Mouse (Mus musculus) bone marrow, adult 2 months (tissue): ENCODE results near the gene Cstf2. TPM values are rescaled to one million over a fixed set of nuclear protein-coding genes. Genes with fewer than 3 reads are reported as not detected.
A peak's percentile ranks its signal among the peaks of the same experiment; 100 is the strongest.

ENCODE experiments used
- H3K27ac ChIP-seq: fragments of 200-500 bp; 2 replicates; pipeline ENCODE4 v1.5.1; 2012; ENCODE audit warnings: low read depth, mild to moderate bottlenecking, control low read depth, inconsistent platforms, low read length; ENCODE audit not compliant: control insufficient read depth, poor library complexity, insufficient read depth
- H3K4me1 ChIP-seq: fragments of 200-500 bp; 2 replicates; pipeline ENCODE4 v1.6.1; 2011; ENCODE audit warnings: low read length; ENCODE audit not compliant: control insufficient read depth, insufficient read depth
- H3K4me3 ChIP-seq: fragments of 200-500 bp; replicated peaks from 2 replicates; pipeline ENCODE3; 2011; ENCODE audit warnings: mild to moderate bottlenecking, low read depth, low read length, control low read depth; ENCODE audit not compliant: control insufficient read depth
- CTCF ChIP-seq: fragments of 200-500 bp; IDR thresholded peaks from 2 replicates; pipeline ENCODE4 v1.5.1; 2011; ENCODE audit warnings: low read length, control low read depth; ENCODE audit not compliant: control insufficient read depth, insufficient read depth
- POLR2A ChIP-seq: fragments of 200-500 bp; IDR thresholded peaks from 2 replicates; pipeline ENCODE4 v1.6.1; 2011; ENCODE audit warnings: low read depth, mild to moderate bottlenecking, control low read depth, low read length, borderline replicate concordance; ENCODE audit not compliant: control insufficient read depth
- whole genome bisulfite sequencing: fragments of 180-500 bp; shearing (Covaris S2); methylation state at CpG from one replicate; pipeline ENCODE4 v1.1.7; 2018; 5-methylcytosine and 5-hydroxymethylcytosine counted together
- polyA plus RNA-seq: library from polyadenylated mRNA; stranded (reverse); fragments of >200 nt; gene quantifications from 2 replicates; pipeline ENCODE4 v1.2.4, GENCODE M21; 2011; ENCODE audit warnings: low replicate concordance; ENCODE audit not compliant: missing spikeins, insufficient read depth, insufficient read length

Cstf2 gene
- polyA plus RNA-seq: 9.3 and 12.1 TPM in 2 replicates

GRCm38 (mm10) chrX:134058987-134059712 is at the start of gene Cstf2:
Gene Cstf2, plus strand, starts transcription at chrX:134059187.
- H3K4me1 ChIP-seq: no peaks in the 10 kb centered on the region
- H3K4me3 ChIP-seq: peak within 1 kb of the TSS; percentile 78
- WGBS: 20% methylated on average over 76 of the region's 77 CpGs
- TF ChIP-seq POLR2A (no peak; the same call in 1 of the 2 replicates), CTCF (no peak)
- H3K27ac ChIP-seq: peak within 1 kb of the TSS; percentile 88

- H3K27ac ChIP-seq: no peak overlapping the region
- WGBS: 11% methylated on average over 9 of the region's 9 CpGs
- H3K4me3 ChIP-seq: no peak overlapping the region
- no peak for TF ChIP-seq POLR2A
- TF ChIP-seq CTCF: peak; percentile 58
- H3K4me1 ChIP-seq: no peaks in the 10 kb centered on the region
Observed at GRCm38 (mm10) chrX:134019005-134019404, 40.0 kb upstream of the Cstf2 start.

GRCm38 (mm10) chrX:134020664-134021063 is 38.3 kb upstream of the Cstf2 start:
- no peak for TF ChIP-seq CTCF
- no peak for TF ChIP-seq POLR2A
- 41% methylated on average over 5 of the region's 5 CpGs for WGBS
- H3K27ac ChIP-seq: no peak overlapping the region
- no peak overlapping the region for H3K4me3 ChIP-seq
- H3K4me1 ChIP-seq: no peaks in the 10 kb centered on the region

GRCm38 (mm10) chrX:134048994-134049393 is 10.0 kb upstream of the Cstf2 start:
- Histone ChIP-seq H3K4me3 (no peak overlapping the region), H3K27ac (no peak overlapping the region), H3K4me1 (no peaks in the 10 kb centered on the region)
- 67% methylated on average over 1 of the region's 1 CpGs for WGBS
- TF ChIP-seq POLR2A (no peak), CTCF (no peak)

GRCm38 (mm10) chrX:134056897-134057296 is 2.1 kb upstream of the Cstf2 start:
- Histone ChIP-seq H3K27ac (no peak overlapping the region), H3K4me1 (no peaks in the 10 kb centered on the region), H3K4me3 (no peak overlapping the region)
- 77% methylated on average over 2 of the region's 2 CpGs for WGBS
- TF ChIP-seq POLR2A (no peak), CTCF (no peak)

- Histone ChIP-seq H3K4me3 (no peak overlapping the region), H3K4me1 (no peaks in the 10 kb centered on the region), H3K27ac (no peak overlapping the region)
- TF ChIP-seq POLR2A (no peak), CTCF (no peak)
- 62% methylated on average over 14 of the region's 14 CpGs for WGBS
Observed at GRCm38 (mm10) chrX:134058040-134058875, 729 bp upstream of the Cstf2 start.

GRCm38 (mm10) chrX:134059764-134060163 is 777 bp downstream of the Cstf2 start:
- Histone ChIP-seq H3K4me3 (peak overlapping the region; percentile 78), H3K27ac (peak overlapping the region; percentile 88), H3K4me1 (no peaks in the 10 kb centered on the region)
- WGBS: 8% methylated on average over 10 of the region's 10 CpGs
- no peak for TF ChIP-seq POLR2A
- TF ChIP-seq CTCF: no peak

GRCm38 (mm10) chrX:134085453-134085852 is 26.5 kb downstream of the Cstf2 start:
- no peak overlapping the region for H3K27ac ChIP-seq
- WGBS: 73% methylated on average over 1 of the region's 1 CpGs
- H3K4me1 ChIP-seq: no peaks in the 10 kb centered on the region
- no peak overlapping the region for H3K4me3 ChIP-seq
- TF ChIP-seq POLR2A (no peak), CTCF (no peak)

- H3K27ac ChIP-seq: no peak overlapping the region
- H3K4me3 ChIP-seq: no peak overlapping the region
- WGBS: 71% methylated on average over 2 of the region's 2 CpGs
- TF ChIP-seq POLR2A: no peak
- H3K4me1 ChIP-seq: no peaks in the 10 kb centered on the region
Observed at GRCm38 (mm10) chrX:134102641-134103040, 43.7 kb downstream of the Cstf2 start.
